Mouse (Mus musculus) liver, embryonic 14.5 days (tissue): ENCODE measurements around the gene Smyd4. TPM values are rescaled to one million over a fixed set of nuclear protein-coding genes. Genes with fewer than 3 reads are reported as not detected.

Experiments
- ATAC-seq: fragments of 200-750 bp; cut with Nextera tagmentation; 2 replicates; pipeline ENCODE4 v1.8.0; 2017; ENCODE audit warnings: moderate number of reproducible peaks, mild to moderate bottlenecking, moderate library complexity; ENCODE audit not compliant: insufficient read depth
- DNase-seq, 3 experiments: peaks; one replicate each; pipeline ENCODE4 v3.0.0-alpha.2; 2012 to 2013; ENCODE audit warnings: low read depth in 3 of 3, low spot score in 3 of 3
- H3K27ac ChIP-seq: fragments of 300-500 bp; sonication (generic); 2 replicates; pipeline ENCODE4 v1.5.1; 2014; ENCODE audit warnings: moderate library complexity, mild to moderate bottlenecking, control low read depth, inconsistent platforms
- H3K27me3 ChIP-seq: fragments of 300-500 bp; sonication (generic); 2 replicates; pipeline ENCODE4 v1.6.1; 2014; ENCODE audit warnings: mild to moderate bottlenecking, low read length, moderate library complexity; ENCODE audit not compliant: control insufficient read depth, insufficient read depth
- H3K36me3 ChIP-seq: fragments of 300-500 bp; sonication (generic); replicated peaks from 2 replicates; pipeline ENCODE4 v1.6.1; 2014; ENCODE audit warnings: low read depth; ENCODE audit not compliant: control insufficient read depth, insufficient read depth
- H3K4me1 ChIP-seq, 2 experiments: fragments of 200-500 bp in 1 of 2; fragments of 300-500 bp in 1 of 2; sonication (generic) in 1 of 2; replicated peaks; 2 replicates each; pipeline ENCODE4 v1.6.1; 2012 to 2014; ENCODE audit warnings: antibody characterized with exemption in 1 of 2, inconsistent platforms in 1 of 2, low read length in 1 of 2; ENCODE audit not compliant: control insufficient read depth in 2 of 2, insufficient read depth in 2 of 2
- H3K4me2 ChIP-seq: fragments of 300-500 bp; sonication (generic); 2 replicates; pipeline ENCODE4 v1.6.1; 2014; ENCODE audit warnings: low read depth, mild to moderate bottlenecking, control low read depth, moderate library complexity
- H3K4me3 ChIP-seq, 2 experiments: fragments of 200-500 bp in 1 of 2; fragments of 300-500 bp in 1 of 2; sonication (generic) in 1 of 2; 2 replicates each; pipeline ENCODE4 v1.5.1; 2012 to 2014; ENCODE audit warnings: low read depth in 2 of 2, low read length in 2 of 2, mild to moderate bottlenecking in 2 of 2, control low read depth in 1 of 2, inconsistent platforms in 1 of 2, moderate library complexity in 1 of 2; ENCODE audit not compliant: insufficient read depth in 1 of 2
- H3K9ac ChIP-seq: fragments of 300-500 bp; sonication (generic); replicated peaks from 2 replicates; pipeline ENCODE4 v1.6.1; 2014; ENCODE audit warnings: mild to moderate bottlenecking, control low read depth, moderate library complexity
- H3K9me3 ChIP-seq: fragments of 300-500 bp; sonication (generic); 2 replicates; pipeline ENCODE4 v1.6.1; 2016; ENCODE audit warnings: low read length, mixed read lengths; ENCODE audit not compliant: control insufficient read depth
- CTCF ChIP-seq: IDR thresholded peaks from 2 replicates; pipeline ENCODE4 v1.5.1; 2016; ENCODE audit warnings: antibody characterized with exemption, low read depth, control low read depth
- EP300 ChIP-seq: IDR thresholded peaks from 2 replicates; pipeline ENCODE4 v1.6.1; 2016; ENCODE audit warnings: antibody characterized with exemption, low read depth
- WGBS: fragments of 180-500 bp; shearing (Covaris S2); extraction: QIAGEN DNeasy Blood & Tissue Kit; methylation state at CpG from one replicate; pipeline ENCODE4 v1.1.7; 2014; ENCODE audit not compliant: insufficient replicate concordance; 5-methylcytosine and 5-hydroxymethylcytosine counted together
- polyA plus RNA-seq, 2 experiments: library from polyadenylated mRNA; depleted of rRNA in 1 of 2; stranded (reverse) in 1 of 2; unstranded in 1 of 2; fragments of >200 nt; fragmentation: Nextera tagmentation in 1 of 2; extraction: Ambion mirVana in 1 of 2; gene quantifications; 2 replicates each; pipeline versions ENCODE4 v1.2.1 to v1.2.3; 2012 to 2014

The Smyd4 gene
- polyA plus RNA-seq, 2 experiments: 2.2 to 2.7 TPM

- Histone ChIP-seq H3K9ac (no peak overlapping the region), H3K4me3 (no peak overlapping the region), H3K36me3 (peaks cover 29% of the 10 kb centered on the region), H3K9me3 (no peaks in the 10 kb centered on the region), H3K27me3 (no peaks in the 10 kb centered on the region), H3K4me2 (no peak overlapping the region), H3K4me1 (peaks cover 15 to 21% of the 10 kb centered on the region in 2 experiments), H3K27ac (no peak overlapping the region)
- TF ChIP-seq CTCF (no peak), EP300 (no peak)
- DNase-seq (no peak), ATAC-seq (no peak)
- 73% methylated on average over 2 of the region's 2 CpGs for WGBS
These were observed 4.1 kb upstream of the Smyd4 start for GRCm38 (mm10) chr11:75344163-75344562.

GRCm38 (mm10) chr11:75344716-75345115 is 3.5 kb upstream of the Smyd4 start:
- peaks cover 20 to 21% of the 10 kb centered on the region in 2 experiments for H3K4me1 ChIP-seq
- H3K9ac ChIP-seq: no peak overlapping the region
- WGBS: 84% methylated on average over 5 of the region's 5 CpGs

GRCm38 (mm10) chr11:75346556-75347187 is 1.6 kb upstream of the Smyd4 start:
- TF ChIP-seq CTCF (no peak), EP300 (no peak)
- peaks cover 20 to 24% of the 10 kb centered on the region in 2 experiments for H3K4me1 ChIP-seq
- peak overlapping the region; percentile 38 to 96 for H3K4me3 ChIP-seq
- H3K27ac ChIP-seq: no peak overlapping the region; the same call in 1 of the 2 replicates
- DNase-seq (no peak), ATAC-seq (no peak)
- H3K36me3 ChIP-seq: peaks cover 6% of the 10 kb centered on the region
- peak overlapping the region; percentile 73 for H3K4me2 ChIP-seq
- 56% methylated on average over 3 of the region's 4 CpGs for WGBS
- no peaks in the 10 kb centered on the region for H3K9me3 ChIP-seq
- peak overlapping the region; percentile 93 for H3K9ac ChIP-seq
- H3K27me3 ChIP-seq: no peaks in the 10 kb centered on the region

More at GRCm38 (mm10) chr11:75344716-75345115, 3.5 kb upstream of the Smyd4 start:
- TF ChIP-seq EP300: no peak
- no peak for TF ChIP-seq CTCF
- Histone ChIP-seq H3K4me3 (no peak overlapping the region), H3K27me3 (no peaks in the 10 kb centered on the region), H3K27ac (no peak overlapping the region), H3K36me3 (peaks cover 25% of the 10 kb centered on the region), H3K9me3 (no peaks in the 10 kb centered on the region), H3K4me2 (no peak overlapping the region)
- DNase-seq: no peak
- ATAC-seq: no peak

GRCm38 (mm10) chr11:75347188-75347585 is 1.0 kb upstream of the Smyd4 start:
- Histone ChIP-seq H3K27ac (no peak overlapping the region; the same call in 1 of the 2 replicates), H3K4me2 (peak overlapping the region; percentile 73), H3K4me3 (peak overlapping the region; percentile 88 to 96), H3K4me1 (peaks cover 20 to 24% of the 10 kb centered on the region in 2 experiments), H3K9ac (peak overlapping the region; percentile 93), H3K36me3 (peaks cover under 1% of the 10 kb centered on the region), H3K27me3 (no peaks in the 10 kb centered on the region), H3K9me3 (no peaks in the 10 kb centered on the region)
- TF ChIP-seq CTCF: no peak
- TF ChIP-seq EP300: no peak
- 38% methylated on average over 10 of the region's 10 CpGs for WGBS
- DNase-seq (no peak), ATAC-seq (no peak)

GRCm38 (mm10) chr11:75347596-75347995 is 637 bp upstream of the Smyd4 start:
- Histone ChIP-seq H3K27me3 (no peaks in the 10 kb centered on the region), H3K27ac (peak overlapping the region; percentile 56), H3K4me2 (peak overlapping the region; percentile 73), H3K9me3 (no peaks in the 10 kb centered on the region), H3K4me1 (peaks cover 20 to 24% of the 10 kb centered on the region in 2 experiments), H3K4me3 (peak overlapping the region; percentile 88 to 96), H3K9ac (peak overlapping the region; percentile 93), H3K36me3 (no peaks in the 10 kb centered on the region; the same call in 1 of the 2 replicates)
- TF ChIP-seq EP300 (no peak), CTCF (no peak)
- DNase-seq: no peak
- no peak for ATAC-seq
- WGBS: under 1% methylated on average over 10 of the region's 10 CpGs
